Mouse (Mus musculus) stomach, postnatal 0 days (tissue): ENCODE results near the gene Sele.

Experiments
- CTCF ChIP-seq: IDR thresholded peaks from 2 replicates; pipeline ENCODE4 v1.5.1; 2016; ENCODE audit warnings: antibody characterized with exemption, low read depth, mild to moderate bottlenecking, moderate library complexity
- EP300 ChIP-seq: optimal IDR thresholded peaks from 2 replicates; pipeline ENCODE3; 2016; ENCODE audit warnings: antibody characterized with exemption

DNA sequence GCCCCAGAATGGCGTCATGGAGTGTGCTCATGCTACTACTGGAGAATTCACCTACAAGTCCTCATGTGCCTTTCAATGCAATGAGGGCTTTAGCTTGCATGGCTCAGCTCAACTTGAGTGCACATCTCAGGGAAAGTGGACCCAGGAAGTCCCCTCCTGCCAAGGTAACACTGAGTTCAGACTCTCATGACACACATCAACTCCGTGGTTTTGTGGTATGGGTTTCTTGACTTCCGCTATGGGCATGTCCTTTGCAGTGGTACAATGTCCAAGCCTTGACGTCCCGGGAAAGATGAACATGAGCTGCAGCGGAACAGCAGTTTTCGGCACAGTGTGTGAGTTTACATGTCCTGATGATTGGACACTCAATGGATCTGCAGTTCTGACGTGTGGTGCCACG lies 5.5 kb downstream of the Sele start:
- TF ChIP-seq CTCF (no peak), EP300 (no peak)
